Mouse (Mus musculus): Measurements from ENCODE around the gene Avpi1. TPM values are rescaled to one million over a fixed set of nuclear protein-coding genes. Genes with fewer than 3 reads are reported as not detected.

Avpi1 gene
- polyA plus RNA-seq, 1 experiment: 107 TPM

DNA sequence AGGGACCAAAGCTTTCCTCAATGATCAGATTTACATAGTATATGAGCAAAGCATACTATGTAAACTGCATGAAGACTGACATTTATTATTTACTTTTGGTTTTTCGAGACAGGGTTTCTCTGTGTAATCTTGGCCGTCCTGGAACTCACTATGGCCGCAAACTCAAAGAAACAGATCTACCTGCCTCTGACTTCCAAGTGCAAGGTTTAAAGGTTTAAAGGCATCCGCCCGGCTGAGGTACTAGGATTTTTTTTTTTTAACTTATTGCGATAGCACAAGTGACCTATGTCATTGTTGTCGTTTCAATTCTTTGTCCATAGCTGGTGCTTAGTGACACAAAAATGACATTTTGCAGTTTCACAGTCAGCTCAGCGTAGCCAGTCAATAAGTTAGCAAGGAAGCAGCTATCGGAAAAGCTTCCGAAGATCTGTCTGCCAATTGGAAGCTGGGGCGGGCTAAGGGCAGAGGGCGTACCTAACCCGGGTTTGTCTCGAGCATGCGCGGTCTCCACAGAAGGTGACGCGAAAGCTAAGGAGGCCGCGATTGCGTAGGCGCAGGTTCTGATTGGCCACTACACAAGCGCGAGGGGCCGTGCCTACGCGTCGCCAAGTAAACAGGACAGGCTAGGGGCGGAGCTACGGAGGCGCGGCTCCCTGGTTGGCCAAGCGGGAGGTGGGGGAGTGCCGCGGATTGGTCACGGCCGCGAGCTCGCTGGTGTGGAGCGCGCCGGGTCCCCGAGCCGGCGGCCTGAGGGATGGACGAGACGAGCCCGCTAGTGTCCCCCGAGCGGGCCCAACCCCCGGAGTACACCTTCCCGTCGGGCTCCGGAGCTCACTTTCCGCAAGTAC, 38.9 kb downstream of the Avpi1 start, which contains the start of gene Pi4k2a:
Gene Pi4k2a (plus strand): TSS at position 723 of the 848 bp plus-strand sequence.
- TF ChIP-seq GATA1 (IDR thresholded peaks at IDR 0.05; ENCODE audit: low read length): no peak

- no peak for TF ChIP-seq GATA1 (IDR thresholded peaks at IDR 0.05; ENCODE audit: low read length)
These were observed 39.6 kb downstream of the Avpi1 start for GRCm38 (mm10) chr19:42089103-42089747.

GRCm38 (mm10) chr19:42086166-42086565, 42.7 kb downstream of the Avpi1 start, which contains the start of gene Morn4:
Gene Morn4 (minus strand): TSS chr19:42086357.
- TF ChIP-seq GATA1 (IDR thresholded peaks at IDR 0.05; ENCODE audit: low read length): no peak

- TF ChIP-seq GATA1 (IDR thresholded peaks at IDR 0.05; ENCODE audit: low read length): no peak
These were observed 43.2 kb downstream of the Avpi1 start for GRCm38 (mm10) chr19:42085690-42086089.

DNA sequence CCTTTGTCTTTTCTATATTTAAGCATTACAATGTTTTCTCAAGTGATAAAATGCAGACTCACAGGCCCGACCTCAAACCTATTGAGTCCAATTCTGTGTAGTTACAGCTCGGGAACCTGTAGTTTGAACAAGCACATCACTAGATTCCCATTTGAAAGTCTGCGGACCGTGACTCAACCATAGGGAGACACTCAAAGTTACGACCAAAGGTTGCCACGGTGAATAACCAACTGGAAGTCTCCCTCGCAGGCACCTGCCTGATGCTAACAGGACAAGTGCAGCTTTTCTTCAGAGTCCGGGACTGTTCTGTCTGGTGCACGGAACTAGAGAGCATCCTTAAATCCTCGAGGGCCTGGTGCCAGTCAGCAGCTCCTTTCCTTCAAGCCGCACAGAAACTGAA, 48.4 kb downstream of the Avpi1 start:
- no peak for TF ChIP-seq GATA1 (IDR thresholded peaks at IDR 0.05; ENCODE audit: low read length)

DNA sequence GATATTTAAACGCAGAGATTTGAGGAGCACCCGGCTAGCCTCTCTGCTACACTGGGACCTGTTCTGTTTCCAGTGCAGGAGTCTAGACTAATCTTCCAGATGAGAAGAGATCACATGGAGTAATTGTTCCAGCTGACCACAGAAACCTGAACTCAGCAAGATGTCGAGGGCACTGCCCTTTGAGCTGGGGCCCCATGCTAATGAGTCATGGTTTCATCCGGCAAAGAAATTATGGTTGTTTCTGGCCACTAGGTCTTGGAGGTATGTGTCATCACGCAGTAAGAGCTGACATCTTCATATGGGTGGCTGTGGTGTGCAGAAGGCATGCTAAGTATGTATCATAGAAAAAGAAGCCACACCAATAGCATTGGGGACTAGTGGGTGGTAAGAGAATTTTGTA, 48.9 kb downstream of the Avpi1 start:
- no peak for TF ChIP-seq GATA1 (IDR thresholded peaks at IDR 0.05; ENCODE audit: low read length)

DNA sequence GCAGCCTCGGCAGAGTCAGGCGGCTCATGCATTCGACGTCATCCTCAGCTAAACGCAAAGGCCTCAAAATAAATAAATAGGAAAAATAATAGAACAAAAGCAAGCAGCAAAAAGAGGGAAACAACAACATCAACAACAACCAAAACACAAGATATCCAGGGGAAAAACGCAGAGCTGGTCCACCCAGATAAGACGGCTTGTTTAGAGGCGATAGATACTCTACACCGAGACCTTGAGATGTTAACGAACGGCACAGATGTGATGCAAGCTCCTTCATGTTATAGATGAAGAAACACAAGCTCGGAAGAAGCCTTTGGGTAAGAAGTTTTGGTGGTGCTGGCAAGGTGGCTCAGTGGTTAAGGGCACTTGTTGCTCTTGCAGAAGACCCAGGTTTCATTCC, 49.9 kb downstream of the Avpi1 start:
- no peak for TF ChIP-seq GATA1 (IDR thresholded peaks at IDR 0.05; ENCODE audit: low read length)

DNA sequence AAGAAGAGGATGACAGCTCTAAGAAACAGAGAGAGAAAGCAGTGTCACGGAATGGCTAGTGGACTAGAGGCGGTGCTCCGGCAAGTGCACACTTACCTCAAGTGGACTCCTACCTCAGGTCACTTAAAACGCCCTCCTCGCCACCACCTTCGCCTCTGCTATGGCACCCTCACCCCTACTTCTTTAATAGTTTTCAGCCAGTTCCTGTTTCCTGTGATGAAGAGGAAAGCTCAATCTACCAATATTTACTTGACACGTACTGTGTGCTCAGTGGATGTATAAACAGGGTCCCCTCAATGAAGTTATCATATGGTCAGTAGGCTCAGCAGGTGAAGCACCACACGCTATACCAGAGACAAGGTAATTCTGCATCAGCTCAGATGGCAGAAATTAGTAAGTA, 50.3 kb downstream of the Avpi1 start:
- no peak for TF ChIP-seq GATA1 (IDR thresholded peaks at IDR 0.05; ENCODE audit: low read length)

DNA sequence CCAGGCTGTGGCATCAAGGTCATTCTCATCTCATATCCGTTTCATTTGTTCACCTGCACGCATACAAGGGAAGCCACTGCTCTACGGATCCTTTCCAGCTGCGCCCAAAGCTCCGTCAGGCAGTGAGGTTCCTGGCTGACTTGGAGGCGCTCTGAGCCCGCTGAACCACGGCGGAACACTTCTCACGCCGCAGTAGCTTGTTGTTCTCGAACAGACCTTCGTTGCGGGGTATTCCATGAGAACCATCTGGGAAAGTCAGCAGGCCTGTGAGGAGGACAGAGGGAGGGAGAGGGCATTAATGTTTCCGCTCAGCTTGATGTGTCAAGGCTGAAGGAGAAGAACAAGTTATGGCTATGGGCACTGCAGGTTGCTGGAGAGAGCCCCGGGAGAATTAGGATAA, 52.9 kb downstream of the Avpi1 start:
- no peak for TF ChIP-seq GATA1 (IDR thresholded peaks at IDR 0.05; ENCODE audit: low read length)

DNA sequence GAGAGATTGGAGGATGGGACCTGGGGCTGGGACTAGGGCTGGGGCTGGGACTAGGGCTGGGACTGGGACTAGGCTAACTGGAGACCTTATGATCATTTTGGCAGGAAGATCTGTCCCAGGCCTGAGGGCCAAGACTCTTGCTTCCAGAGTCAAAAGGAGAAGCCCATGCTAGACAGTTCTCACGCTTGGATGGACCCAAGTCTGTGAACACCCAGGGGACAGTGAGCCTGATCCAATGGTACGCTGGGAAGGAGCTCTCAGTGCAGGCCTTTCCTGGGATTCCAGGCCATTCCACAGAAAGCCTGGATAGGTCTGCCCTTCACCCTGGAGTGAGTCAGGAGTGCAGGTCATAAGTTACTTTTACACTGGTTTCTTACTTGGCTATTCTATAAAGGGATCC, 53.8 kb downstream of the Avpi1 start:
- TF ChIP-seq GATA1 (IDR thresholded peaks at IDR 0.05; ENCODE audit: low read length): no peak

Other genes starting within 250 kb of the Avpi1 start
- 45.6 and 48.0 TPM in 2 replicates for gene Rrp12, start 232.9 kb downstream of the Avpi1 start, polyA plus RNA-seq (2012)
- gene Pgam1, start 217.1 kb downstream of the Avpi1 start, polyA plus RNA-seq (2012): 425 and 461 TPM in 2 replicates
- 20.9 and 28.0 TPM in 2 replicates for gene Exosc1, start 195.6 kb downstream of the Avpi1 start, polyA plus RNA-seq (2012)
- gene Zdhhc16, start 195.6 kb downstream of the Avpi1 start, polyA plus RNA-seq (2012): 27.4 and 39.9 TPM in 2 replicates
- gene Mms19, start 147.9 kb downstream of the Avpi1 start, polyA plus RNA-seq (2012): 11.9 and 12.0 TPM in 2 replicates
- gene Ubtd1, start 147.3 kb downstream of the Avpi1 start, polyA plus RNA-seq (2012): 2.3 and 2.6 TPM in 2 replicates
- not detected in 2 replicates for gene Ankrd2, start 93.1 kb downstream of the Avpi1 start, polyA plus RNA-seq (2012)
- gene Hoga1, start 83.4 kb downstream of the Avpi1 start, polyA plus RNA-seq (2012): not detected in 2 replicates
- gene 4933411K16Rik, start 76.8 kb downstream of the Avpi1 start, polyA plus RNA-seq (2012): not detected in 2 replicates
- 1.4 and 1.6 TPM in 2 replicates for gene Morn4, start 42.7 kb downstream of the Avpi1 start, polyA plus RNA-seq (2012)
- 17.5 and 18.9 TPM in 2 replicates for gene Pi4k2a, start 38.6 kb downstream of the Avpi1 start, polyA plus RNA-seq (2012)
- not detected in 2 replicates for gene Marveld1, start 18.3 kb upstream of the Avpi1 start, polyA plus RNA-seq (2012)
- gene Zfyve27, start 34.9 kb upstream of the Avpi1 start, polyA plus RNA-seq (2012): 11.8 and 12.3 TPM in 2 replicates
- not detected in 2 replicates for gene Sfrp5, start 73.2 kb upstream of the Avpi1 start, polyA plus RNA-seq (2012)
- gene Golga7b, start 118.5 kb upstream of the Avpi1 start, polyA plus RNA-seq (2012): 0.02 TPM in 1 of 2 replicates, not detected in the other

Data from G1E-ER4 (cell line).